17 mouse cellular contexts compared by ENCODE assay signal in the genomic region with DNA sequence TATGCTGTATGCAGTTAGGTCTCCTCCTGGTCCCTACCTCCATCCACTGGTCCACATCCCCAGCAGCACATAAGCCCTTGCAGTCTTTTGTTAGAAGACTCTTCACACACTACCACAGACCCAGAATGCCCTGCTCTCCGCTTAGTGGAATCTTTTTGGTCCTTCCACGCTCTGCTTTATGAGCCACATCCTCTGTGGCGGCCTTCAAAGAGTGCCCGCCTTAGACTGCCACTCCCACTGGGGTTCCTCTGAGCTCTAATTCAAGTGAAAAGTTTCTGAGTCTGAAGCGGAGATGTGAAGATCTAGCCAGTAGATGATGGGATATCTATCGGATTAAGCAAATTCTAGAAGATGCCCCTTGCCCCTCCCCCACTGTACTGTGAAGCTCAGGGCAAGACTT. TPM values are rescaled to one million over a fixed set of nuclear protein-coding genes. Genes with fewer than 3 reads are reported as not detected.
DNase-seq lines count a peak whose midpoint lies in the region; ATAC-seq lines count a peak whose summit lies in the region.
"Had no signal": no experiment of that assay in that cellular context is flagged by ENCODE, and none has a peak within 500 bp of the region (broad histone marks: within the 10 kb centered on the region; RNA-seq: fewer than 3 reads in every experiment).

No protein-coding gene starts in this region.

- WGBS in hindbrain, embryonic 12.5 days = 86% methylated on average over 6 of the region's 6 CpGs

- no peaks in the 10 kb centered on the region for H3K36me3 ChIP-seq in hindbrain, embryonic 12.5 days
- H3K36me3 ChIP-seq: heart, embryonic 13.5 days; limb, embryonic 10.5 days; liver, embryonic 12.5 days; midbrain, embryonic 10.5 days; neural tube, embryonic 15.5 days; stomach, embryonic 15.5 days had no signal

- 0 out of 2 replicates have a peak, but pooled peaks cover 3% of the 10 kb centered on the region for H3K27me3 ChIP-seq in hindbrain, embryonic 12.5 days
- H3K27me3 ChIP-seq: liver, embryonic 12.5 days; neural tube, embryonic 15.5 days; stomach, embryonic 15.5 days had no signal

- peak; percentile 86 for DNase-seq in CD4-positive, CD25-positive, alpha-beta regulatory T cell, adult 2 months (ENCODE audit: low read depth, low spot score)
- peak; percentile 74 to 79 for DNase-seq in CD8-positive naive resting alpha-beta T cell, adult 2 months (ENCODE audit: low read depth in 2 of 2, low spot score in 2 of 2)
- DNase-seq in thymus, postnatal 14 days = peak; percentile 82
- no peak for DNase-seq in kidney, adult 11 months
- DNase-seq in urinary bladder, postnatal 36 days (ENCODE audit: low spot score in 2 of 2) = no peak
- DNase-seq: cerebellum, adult 9-10 months; forebrain, postnatal 0 days; heart, postnatal 4 days; kidney, postnatal 10 days had no signal

- no peaks in the 10 kb centered on the region for H3K9me3 ChIP-seq in hindbrain, embryonic 12.5 days (replicated peaks)
- H3K9me3 ChIP-seq: heart, embryonic 13.5 days; limb, embryonic 10.5 days; liver, embryonic 12.5 days; midbrain, embryonic 10.5 days; neural tube, embryonic 15.5 days; stomach, embryonic 15.5 days had no signal

- no peak overlapping the region for H3K4me3 ChIP-seq in hindbrain, embryonic 12.5 days
- H3K4me3 ChIP-seq: heart, embryonic 13.5 days; limb, embryonic 10.5 days; liver, embryonic 12.5 days; midbrain, embryonic 10.5 days; neural tube, embryonic 15.5 days; stomach, embryonic 15.5 days had no signal

- no peak overlapping the region for H3K4me2 ChIP-seq in hindbrain, embryonic 12.5 days (replicated peaks)
- H3K4me2 ChIP-seq: heart, embryonic 13.5 days; liver, embryonic 12.5 days; neural tube, embryonic 15.5 days; stomach, embryonic 15.5 days had no signal

- no peak overlapping the region for H3K9ac ChIP-seq in hindbrain, embryonic 12.5 days
- H3K9ac ChIP-seq: forebrain, postnatal 0 days; heart, embryonic 13.5 days; liver, embryonic 12.5 days; neural tube, embryonic 15.5 days; stomach, embryonic 15.5 days had no signal

- ATAC-seq in inflammation-experienced regulatory T-cells, adult 6 months = peak; percentile 100
- ATAC-seq in hindbrain, embryonic 12.5 days (ENCODE audit: low FRiP score) = no peak
- ATAC-seq: forebrain, postnatal 0 days; liver, embryonic 12.5 days had no signal

- no peak overlapping the region for H3K27ac ChIP-seq in hindbrain, embryonic 12.5 days
- H3K27ac ChIP-seq: heart, embryonic 13.5 days; limb, embryonic 10.5 days; liver, embryonic 12.5 days; midbrain, embryonic 10.5 days; neural tube, embryonic 15.5 days; stomach, embryonic 15.5 days had no signal

- peaks cover 10% of the 10 kb centered on the region for H3K4me1 ChIP-seq in hindbrain, embryonic 12.5 days

RNA-seq across cellular contexts. Expression of a gene that starts 47.9 kb away (rescaled TPM):
- polyA plus RNA-seq in inflammation-experienced regulatory T-cells, adult 6 months (2017; shearing (Covaris generic)) = 10 to 100 TPM; 12.1 to 24.1 (median 23.5) TPM
- polyA plus RNA-seq in hindbrain, embryonic 12.5 days (2016; fragmentation: Nextera tagmentation; extraction: Ambion mirVana) = 33.6 and 37.0 TPM in 2 replicates

Comparison
In these comparisons a context has a peak if more than half of its experiments do, and no peak if none do; other contexts are left out.
1. DNase-seq: peak in CD4-positive, CD25-positive, alpha-beta regulatory T cell, adult 2 months (single experiment), CD8-positive naive resting alpha-beta T cell, adult 2 months (2 of 2) and thymus, postnatal 14 days (single experiment); none in kidney, adult 11 months (single experiment) and urinary bladder, postnatal 36 days (0 of 2).